In genomic region chr10:56495352-56495751, GRCm38 (mm10) we compare ENCODE assay signal across 18 mouse cellular contexts.
DNase-seq lines count a peak whose midpoint lies in the region; ATAC-seq and TF ChIP-seq lines count a peak whose summit lies in the region.
"Had no signal": no experiment of that assay in that cellular context is flagged by ENCODE, and none has a peak within 500 bp of the region (broad histone marks: within the 10 kb centered on the region; RNA-seq: fewer than 3 reads in every experiment).

No protein-coding gene starts in this region.

- peak; percentile 32 for TF ChIP-seq RAD21 in CH12.LX (IDR thresholded peaks at IDR 0.05; ENCODE audit: low read depth, low read length)

- no peaks in the 10 kb centered on the region for H3K4me1 ChIP-seq in CH12.LX (ENCODE audit: control insufficient read depth in 1 of 2, insufficient read depth in 2 of 2)
- H3K4me1 ChIP-seq in forebrain, embryonic 15.5 days, result no peaks in the 10 kb centered on the region
- no peaks in the 10 kb centered on the region for H3K4me1 ChIP-seq in heart, embryonic 10.5 days
- H3K4me1 ChIP-seq: embryonic facial prominence, embryonic 13.5 days; hindbrain, embryonic 13.5 days had no signal

- ATAC-seq in forebrain, embryonic 15.5 days (replicated peaks), result peak; percentile 73; the same call in 1 of the 2 replicates
- peak; percentile 39; the same call in 1 of the 2 replicates for ATAC-seq in megakaryocyte progenitor cell, adult 5-6 weeks (replicated peaks; ENCODE audit: poor library complexity)
- ATAC-seq: activated CD4-positive, CD25-positive, alpha-beta regulatory T cell, adult 4 months; hindbrain, postnatal 0 days; Patski had no signal

- no peak overlapping the region for H3K9ac ChIP-seq in CH12.LX (ENCODE audit: insufficient read depth, low read depth)
- no peak overlapping the region for H3K9ac ChIP-seq in forebrain, embryonic 15.5 days (replicated peaks)
- H3K9ac ChIP-seq: embryonic facial prominence, embryonic 13.5 days; hindbrain, embryonic 13.5 days had no signal

- H3K27me3 ChIP-seq in CH12.LX (replicated peaks), result no peaks in the 10 kb centered on the region
- H3K27me3 ChIP-seq in forebrain, embryonic 15.5 days, result no peaks in the 10 kb centered on the region
- no peaks in the 10 kb centered on the region for H3K27me3 ChIP-seq in heart, embryonic 10.5 days (ENCODE audit: insufficient read depth, poor library complexity, severe bottlenecking)
- H3K27me3 ChIP-seq: embryonic facial prominence, embryonic 13.5 days; hindbrain, embryonic 13.5 days; Patski had no signal

- H3K27ac ChIP-seq in CH12.LX (ENCODE audit: insufficient read depth, low read depth), result no peak overlapping the region
- no peak overlapping the region for H3K27ac ChIP-seq in forebrain, embryonic 15.5 days (replicated peaks)
- H3K27ac ChIP-seq in heart, embryonic 10.5 days, result no peak overlapping the region
- H3K27ac ChIP-seq: embryonic facial prominence, embryonic 13.5 days; hindbrain, embryonic 13.5 days; hindbrain, postnatal 0 days had no signal

- no peak for TF ChIP-seq POLR2A in CH12.LX (IDR thresholded peaks at IDR 0.05; ENCODE audit: low read depth, low read length)

- dilution Hi-C loops in CH12.LX (cut with MboI; ENCODE audit: extremely low pct_ligation_motif_present, extremely low pct_unique_long_range_greater_than_20kb, low sequenced_read_pairs), result no loop called here

- TF ChIP-seq CTCF in CH12.LX (conservative IDR thresholded peaks at IDR 0.05 in 1 of 2, IDR thresholded peaks at IDR 0.05 in 1 of 2; ENCODE audit: low read depth in 2 of 2, low read length in 2 of 2), result peak in 1 of 2 experiments; percentile 26; a peak in 2 of 4 replicates

- no peak overlapping the region for H3K4me3 ChIP-seq in CH12.LX (replicated peaks in 1 of 3; ENCODE audit: low read depth in 2 of 3, low read length in 2 of 3, poor library complexity in 1 of 3)
- H3K4me3 ChIP-seq in forebrain, embryonic 15.5 days, result no peak overlapping the region
- H3K4me3 ChIP-seq in heart, embryonic 10.5 days, result no peak overlapping the region
- H3K4me3 ChIP-seq: embryonic facial prominence, embryonic 13.5 days; hindbrain, embryonic 13.5 days had no signal

- H3K4me2 ChIP-seq in CH12.LX (ENCODE audit: insufficient read depth, low read depth, poor library complexity, severe bottlenecking), result no peak overlapping the region
- no peak overlapping the region for H3K4me2 ChIP-seq in forebrain, embryonic 15.5 days (replicated peaks)
- H3K4me2 ChIP-seq: embryonic facial prominence, embryonic 13.5 days; hindbrain, embryonic 13.5 days had no signal

- 28% methylated on average over 4 of the region's 4 CpGs for WGBS in forebrain, embryonic 15.5 days
- WGBS in heart, embryonic 10.5 days, result 83% methylated on average over 4 of the region's 4 CpGs

- in situ Hi-C loops in CH12.LX (cut with MboI; ENCODE audit: low pct_ligation_motif_present, low pct_unique_long_range_greater_than_20kb, low sequenced_read_pairs), result no loop called here

- H3K36me3 ChIP-seq in CH12.LX (replicated peaks in 1 of 2; ENCODE audit: control insufficient read depth in 1 of 2, insufficient read depth in 1 of 2, low read length in 1 of 2), result no peaks in the 10 kb centered on the region
- H3K36me3 ChIP-seq in forebrain, embryonic 15.5 days, result no peaks in the 10 kb centered on the region
- H3K36me3 ChIP-seq in heart, embryonic 10.5 days, result no peaks in the 10 kb centered on the region
- H3K36me3 ChIP-seq: embryonic facial prominence, embryonic 13.5 days; hindbrain, embryonic 13.5 days had no signal

- no peak for TF ChIP-seq EP300 in CH12.LX (IDR thresholded peaks at IDR 0.05; ENCODE audit: low read length)

- H3K9me3 ChIP-seq in CH12.LX (replicated peaks; ENCODE audit: low read length), result no peaks in the 10 kb centered on the region
- no peaks in the 10 kb centered on the region for H3K9me3 ChIP-seq in forebrain, embryonic 15.5 days
- no peaks in the 10 kb centered on the region for H3K9me3 ChIP-seq in heart, embryonic 10.5 days
- H3K9me3 ChIP-seq: embryonic facial prominence, embryonic 13.5 days; hindbrain, embryonic 13.5 days had no signal

- DNase-seq in CH12.LX (ENCODE audit: extremely low read depth), result no peak
- DNase-seq in Muller cell, postnatal 12 days (ENCODE audit: inconsistent ontology term), result peak; percentile 73
- no peak for DNase-seq in heart, embryonic 10.5 days (ENCODE audit: low spot score)
- no peak for DNase-seq in neural tube, embryonic 10.5 days (ENCODE audit: extremely low spot score, low spot score)
- DNase-seq: adrenal gland, postnatal 14 days; cerebellum, adult 18-20 months; cerebellum, adult 9-11 months; cerebellum, postnatal 36 days; gastrocnemius, postnatal 14 days; heart, postnatal 10 days; kidney, adult 11 months had no signal

- no peaks in the 10 kb centered on the region for H3K79me2 ChIP-seq in CH12.LX (replicated peaks; ENCODE audit: control insufficient read depth, extremely low read depth, insufficient read depth, poor library complexity, severe bottlenecking)

TF ChIP-seq in CH12.LX, 34 proteins besides CTCF, POLR2A, EP300 and RAD21:
- TF ChIP-seq SIN3A (IDR thresholded peaks at IDR 0.05; ENCODE audit: low read length), result no peak
- TF ChIP-seq KAT2A (IDR thresholded peaks at IDR 0.05; ENCODE audit: insufficient replicate concordance, low read length), result no peak
- peak; percentile 39 for TF ChIP-seq SMC3 (IDR thresholded peaks at IDR 0.05; ENCODE audit: low read depth, low read length)
- TF ChIP-seq IRF4 (IDR thresholded peaks at IDR 0.05; ENCODE audit: low read depth, low read length), result no peak
- TF ChIP-seq RCOR1 (conservative IDR thresholded peaks at IDR 0.05; ENCODE audit: low read depth, low read length), result no peak
- TF ChIP-seq NRF1 (IDR thresholded peaks at IDR 0.05; ENCODE audit: low read depth, low read length), result no peak
- TF ChIP-seq NELFE (IDR thresholded peaks at IDR 0.05; ENCODE audit: low read depth, low read length), result no peak
- no peak for TF ChIP-seq MAFK (IDR thresholded peaks at IDR 0.05; ENCODE audit: insufficient replicate concordance, low read length)
